Mouse (Mus musculus): ENCODE results near the gene Acin1. TPM values are rescaled to one million over a fixed set of nuclear protein-coding genes. Genes with fewer than 3 reads are reported as not detected.

Gene Acin1
- polyA plus RNA-seq, 1 experiment from 2014 or later: 99.4 TPM

GRCm38 (mm10) chr14:54634182-54634581 lies 52.5 kb downstream of the Acin1 start:
- Histone ChIP-seq H3K9me3 (ENCODE audit: control insufficient read depth, low read length) (no peaks in the 10 kb centered on the region), H3K4me3 (ENCODE audit: low read depth, low read length) (no peak overlapping the region), H3K4me1 (ENCODE audit: control insufficient read depth, insufficient read depth, low read length) (no peaks in the 10 kb centered on the region), H3K9ac (ENCODE audit: low read depth, low read length) (no peak overlapping the region), H3K4me2 (ENCODE audit: low read depth, low read length) (no peak overlapping the region), H3K36me3 (ENCODE audit: control insufficient read depth, insufficient read depth, low read length) (peaks cover 66% of the 10 kb centered on the region), H3K27me3 (replicated peaks; ENCODE audit: control insufficient read depth, insufficient read depth, low read length) (no peaks in the 10 kb centered on the region), H3K27ac (replicated peaks; ENCODE audit: low read depth, low read length) (no peak overlapping the region)
- no peak for DNase-seq (ENCODE audit: low spot score)
- no peak for ATAC-seq (ENCODE audit: low read depth)
- WGBS: 94% methylated on average over 4 of the region's 4 CpGs

- H3K4me3 ChIP-seq (ENCODE audit: low read depth, low read length): no peak overlapping the region
- peaks cover 62% of the 10 kb centered on the region for H3K36me3 ChIP-seq (ENCODE audit: control insufficient read depth, insufficient read depth, low read length)
- no peaks in the 10 kb centered on the region for H3K27me3 ChIP-seq (replicated peaks; ENCODE audit: control insufficient read depth, insufficient read depth, low read length)
- WGBS: 93% methylated on average over 17 of the region's 37 CpGs
- H3K4me2 ChIP-seq (ENCODE audit: low read depth, low read length): no peak overlapping the region
- H3K9ac ChIP-seq (ENCODE audit: low read depth, low read length): no peak overlapping the region
- no peaks in the 10 kb centered on the region for H3K9me3 ChIP-seq (ENCODE audit: control insufficient read depth, low read length)
- H3K4me1 ChIP-seq (ENCODE audit: control insufficient read depth, insufficient read depth, low read length): no peaks in the 10 kb centered on the region
- no peak overlapping the region for H3K27ac ChIP-seq (replicated peaks; ENCODE audit: low read depth, low read length)
- DNase-seq (ENCODE audit: low spot score): no peak
- ATAC-seq (ENCODE audit: low read depth): no peak
Observed at GRCm38 (mm10) chr14:54632252-54632651, 54.5 kb downstream of the Acin1 start.

DNA sequence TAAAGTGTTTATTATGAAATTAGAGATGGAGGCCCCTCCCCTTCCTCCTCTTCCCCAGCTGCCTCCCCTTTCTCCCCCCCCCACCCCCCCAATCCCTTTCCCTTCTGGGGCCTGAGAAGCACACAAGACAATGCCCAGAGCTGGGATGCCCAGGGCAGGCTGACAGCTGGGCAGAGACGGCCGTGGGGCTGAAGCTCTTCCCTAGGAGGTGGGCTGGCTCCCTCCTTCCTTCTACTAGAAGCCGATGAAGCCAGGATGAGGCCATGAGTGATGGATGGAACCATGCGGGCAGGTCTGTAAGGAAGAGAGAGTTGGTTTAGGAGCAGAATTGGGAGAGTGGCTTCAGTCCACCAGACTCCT lies 55.5 kb downstream of the Acin1 start:
- H3K36me3 ChIP-seq (ENCODE audit: control insufficient read depth, insufficient read depth, low read length): peaks cover 51% of the 10 kb centered on the region
- no peak overlapping the region for H3K4me2 ChIP-seq (ENCODE audit: low read depth, low read length)
- no peak overlapping the region for H3K4me3 ChIP-seq (ENCODE audit: low read depth, low read length)
- ATAC-seq (ENCODE audit: low read depth) (no peak; the same call in 1 of the 2 replicates), DNase-seq (ENCODE audit: low spot score) (no peak)
- 64% methylated on average over 3 of the region's 4 CpGs for WGBS
- 0 out of 2 replicates have a peak overlapping the region, but pooled peaks have one; percentile 6 for H3K9ac ChIP-seq (ENCODE audit: low read depth, low read length)
- H3K9me3 ChIP-seq (ENCODE audit: control insufficient read depth, low read length): no peaks in the 10 kb centered on the region
- no peaks in the 10 kb centered on the region for H3K4me1 ChIP-seq (ENCODE audit: control insufficient read depth, insufficient read depth, low read length)
- no peaks in the 10 kb centered on the region for H3K27me3 ChIP-seq (replicated peaks; ENCODE audit: control insufficient read depth, insufficient read depth, low read length)
- 0 out of 2 replicates have a peak overlapping the region, but pooled peaks have one; percentile 18 for H3K27ac ChIP-seq (replicated peaks; ENCODE audit: low read depth, low read length)

GRCm38 (mm10) chr14:54630583-54631239 lies 56.0 kb downstream of the Acin1 start:
- Histone ChIP-seq H3K27me3 (replicated peaks; ENCODE audit: control insufficient read depth, insufficient read depth, low read length) (no peaks in the 10 kb centered on the region), H3K27ac (replicated peaks; ENCODE audit: low read depth, low read length) (0 out of 2 replicates have a peak overlapping the region, but pooled peaks have one; percentile 24), H3K9me3 (ENCODE audit: control insufficient read depth, low read length) (no peaks in the 10 kb centered on the region), H3K4me1 (ENCODE audit: control insufficient read depth, insufficient read depth, low read length) (no peaks in the 10 kb centered on the region), H3K4me3 (ENCODE audit: low read depth, low read length) (no peak overlapping the region), H3K36me3 (ENCODE audit: control insufficient read depth, insufficient read depth, low read length) (peaks cover 46% of the 10 kb centered on the region), H3K9ac (ENCODE audit: low read depth, low read length) (no peak overlapping the region), H3K4me2 (ENCODE audit: low read depth, low read length) (no peak overlapping the region)
- DNase-seq (ENCODE audit: low spot score) (peak; percentile 22), ATAC-seq (ENCODE audit: low read depth) (no peak; the same call in 1 of the 2 replicates)
- 75% methylated on average over 11 of the region's 11 CpGs for WGBS

- DNase-seq (ENCODE audit: low spot score) (no peak), ATAC-seq (ENCODE audit: low read depth) (no peak)
- H3K4me1 ChIP-seq (ENCODE audit: control insufficient read depth, insufficient read depth, low read length): no peaks in the 10 kb centered on the region
- H3K27ac ChIP-seq (replicated peaks; ENCODE audit: low read depth, low read length): no peak overlapping the region
- H3K4me2 ChIP-seq (ENCODE audit: low read depth, low read length): no peak overlapping the region
- H3K4me3 ChIP-seq (ENCODE audit: low read depth, low read length): no peak overlapping the region
- H3K9ac ChIP-seq (ENCODE audit: low read depth, low read length): no peak overlapping the region
- 84% methylated on average over 2 of the region's 2 CpGs for WGBS
- H3K27me3 ChIP-seq (replicated peaks; ENCODE audit: control insufficient read depth, insufficient read depth, low read length): no peaks in the 10 kb centered on the region
- H3K36me3 ChIP-seq (ENCODE audit: control insufficient read depth, insufficient read depth, low read length): peaks cover 43% of the 10 kb centered on the region
- H3K9me3 ChIP-seq (ENCODE audit: control insufficient read depth, low read length): no peaks in the 10 kb centered on the region
Observed at GRCm38 (mm10) chr14:54629797-54630196, 56.9 kb downstream of the Acin1 start.

GRCm38 (mm10) chr14:54628103-54628502 lies 58.6 kb downstream of the Acin1 start:
- H3K27me3 ChIP-seq (replicated peaks; ENCODE audit: control insufficient read depth, insufficient read depth, low read length): no peaks in the 10 kb centered on the region
- ATAC-seq (ENCODE audit: low read depth): no peak
- H3K9me3 ChIP-seq (ENCODE audit: control insufficient read depth, low read length): no peaks in the 10 kb centered on the region
- no peak overlapping the region for H3K4me3 ChIP-seq (ENCODE audit: low read depth, low read length)
- H3K27ac ChIP-seq (replicated peaks; ENCODE audit: low read depth, low read length): no peak overlapping the region
- H3K9ac ChIP-seq (ENCODE audit: low read depth, low read length): no peak overlapping the region
- H3K4me2 ChIP-seq (ENCODE audit: low read depth, low read length): no peak overlapping the region
- H3K36me3 ChIP-seq (ENCODE audit: control insufficient read depth, insufficient read depth, low read length): peaks cover 28% of the 10 kb centered on the region
- no peak for DNase-seq (ENCODE audit: low spot score)
- H3K4me1 ChIP-seq (ENCODE audit: control insufficient read depth, insufficient read depth, low read length): no peaks in the 10 kb centered on the region
- 76% methylated on average over 5 of the region's 5 CpGs for WGBS

DNA sequence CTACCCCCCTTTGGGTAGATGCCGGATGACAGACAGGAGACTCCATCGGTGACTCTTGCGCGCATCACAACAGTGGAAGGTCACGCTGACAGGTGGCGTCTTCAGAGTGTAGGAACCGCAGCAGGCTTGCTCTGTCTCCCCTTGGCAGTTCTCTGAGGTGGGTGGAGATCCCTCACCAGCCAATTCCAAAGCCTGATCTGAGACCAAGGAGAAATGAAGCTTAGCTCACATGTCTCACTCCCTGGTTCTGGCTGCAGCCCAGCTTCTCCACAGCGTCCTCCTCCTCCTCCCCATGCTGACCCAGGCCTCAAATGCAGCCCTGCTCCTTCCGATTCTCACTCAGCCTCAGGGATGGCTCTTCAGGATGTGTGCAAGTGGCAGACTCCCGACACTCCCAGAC lies 61.8 kb downstream of the Acin1 start:
- WGBS: 60% methylated on average over 10 of the region's 10 CpGs
- Histone ChIP-seq H3K4me1 (ENCODE audit: control insufficient read depth, insufficient read depth, low read length) (no peaks in the 10 kb centered on the region), H3K36me3 (ENCODE audit: control insufficient read depth, insufficient read depth, low read length) (no peaks in the 10 kb centered on the region), H3K27me3 (replicated peaks; ENCODE audit: control insufficient read depth, insufficient read depth, low read length) (no peaks in the 10 kb centered on the region), H3K27ac (replicated peaks; ENCODE audit: low read depth, low read length) (no peak overlapping the region), H3K9me3 (ENCODE audit: control insufficient read depth, low read length) (no peaks in the 10 kb centered on the region), H3K4me3 (ENCODE audit: low read depth, low read length) (no peak overlapping the region), H3K9ac (ENCODE audit: low read depth, low read length) (no peak overlapping the region), H3K4me2 (ENCODE audit: low read depth, low read length) (no peak overlapping the region)
- ATAC-seq (ENCODE audit: low read depth) (no peak), DNase-seq (ENCODE audit: low spot score) (no peak)

DNA sequence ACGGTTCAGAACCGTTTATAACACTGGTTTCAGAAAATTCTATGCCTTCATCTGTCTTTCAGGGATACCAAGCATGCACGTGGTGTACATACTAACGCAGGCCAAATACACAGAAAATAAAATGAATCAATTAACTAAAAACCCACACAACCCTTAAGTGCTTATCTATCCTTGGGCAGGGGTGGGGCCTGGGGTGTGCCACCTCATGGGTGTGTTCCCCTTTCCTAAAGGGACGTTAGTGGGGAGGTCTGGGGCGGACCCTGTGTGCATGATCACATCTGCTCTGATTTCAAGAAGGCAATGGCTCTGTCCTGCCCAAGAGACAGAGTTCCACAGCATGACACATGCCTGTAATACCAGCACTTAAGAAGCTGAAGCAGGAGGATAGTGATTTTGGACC lies 63.4 kb downstream of the Acin1 start:
- no peak overlapping the region for H3K27ac ChIP-seq (replicated peaks; ENCODE audit: low read depth, low read length)
- H3K36me3 ChIP-seq (ENCODE audit: control insufficient read depth, insufficient read depth, low read length): no peaks in the 10 kb centered on the region
- no peaks in the 10 kb centered on the region for H3K27me3 ChIP-seq (replicated peaks; ENCODE audit: control insufficient read depth, insufficient read depth, low read length)
- 84% methylated on average over 6 of the region's 6 CpGs for WGBS
- no peak overlapping the region for H3K9ac ChIP-seq (ENCODE audit: low read depth, low read length)
- H3K4me2 ChIP-seq (ENCODE audit: low read depth, low read length): no peak overlapping the region
- no peaks in the 10 kb centered on the region for H3K4me1 ChIP-seq (ENCODE audit: control insufficient read depth, insufficient read depth, low read length)
- ATAC-seq (ENCODE audit: low read depth): no peak
- no peak for DNase-seq (ENCODE audit: low spot score)
- no peak overlapping the region for H3K4me3 ChIP-seq (ENCODE audit: low read depth, low read length)
- no peaks in the 10 kb centered on the region for H3K9me3 ChIP-seq (ENCODE audit: control insufficient read depth, low read length)

DNA sequence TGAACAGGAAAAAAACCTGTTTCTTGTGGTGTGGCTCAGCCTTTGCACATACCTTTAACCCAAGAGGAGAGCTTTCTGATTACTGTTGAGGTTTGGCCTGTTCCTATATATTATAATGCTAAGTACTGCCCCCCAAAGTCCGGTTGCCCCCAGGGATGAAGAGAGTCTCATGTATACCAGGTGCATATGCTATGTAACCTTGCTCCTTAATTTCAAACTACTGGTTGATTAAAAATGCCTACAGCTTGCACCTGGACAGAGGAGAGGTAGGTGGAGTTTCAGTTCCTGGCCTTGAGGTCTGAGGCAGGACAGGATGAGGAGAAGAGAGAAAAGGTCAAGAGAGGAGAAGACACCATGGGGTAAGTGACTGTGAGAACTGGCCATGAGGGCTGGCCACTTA lies 65.6 kb downstream of the Acin1 start, which contains the start of gene Psmb11:
Gene Psmb11, plus strand, starts transcription at position 301 of the 400 bp plus-strand sequence.
- no peak for DNase-seq (ENCODE audit: low spot score)

More for the DNA sequence above, 65.6 kb downstream of the Acin1 start, which contains the start of gene Psmb11:
- peaks cover 5% of the 10 kb centered on the region; the same call in 1 of the 2 replicates for H3K4me1 ChIP-seq (ENCODE audit: control insufficient read depth, insufficient read depth, low read length)
- H3K4me2 ChIP-seq (ENCODE audit: low read depth, low read length): no peak within 1 kb of the TSS
- no peak within 1 kb of the TSS for H3K4me3 ChIP-seq (ENCODE audit: low read depth, low read length)
- no peak for ATAC-seq (ENCODE audit: low read depth)
- WGBS: 83% methylated on average over 1 of the region's 1 CpGs
- H3K36me3 ChIP-seq (ENCODE audit: control insufficient read depth, insufficient read depth, low read length): peaks cover 3% of the 10 kb centered on the region
- H3K27ac ChIP-seq (replicated peaks; ENCODE audit: low read depth, low read length): no peak within 1 kb of the TSS
- no peaks in the 10 kb centered on the region for H3K9me3 ChIP-seq (ENCODE audit: control insufficient read depth, low read length)
- no peak within 1 kb of the TSS for H3K9ac ChIP-seq (ENCODE audit: low read depth, low read length)
- H3K27me3 ChIP-seq (replicated peaks; ENCODE audit: control insufficient read depth, insufficient read depth, low read length): no peaks in the 10 kb centered on the region

All from embryonic facial prominence, embryonic 14.5 days (tissue).